Mouse (Mus musculus) liver, adult 2 months (tissue): ENCODE measurements at regions not wholly inside any gene's neighbourhood (a gene's known extent, or its start where the extent isn't known, plus 50 kb on each side); places are given as distances from the start of the nearest gene placed in this dataset.

Experiments
- CTCF ChIP-seq: fragments of 200-500 bp; IDR thresholded peaks from 2 replicates; pipeline ENCODE4 v1.5.1; 2011; ENCODE audit warnings: low read depth, low read length, control low read depth
- POLR2A ChIP-seq: fragments of 200-500 bp; IDR thresholded peaks from 2 replicates; pipeline ENCODE4 v1.6.1; 2011; ENCODE audit warnings: low read length, control low read depth; ENCODE audit not compliant: insufficient read depth; ENCODE audit errors: extremely low read depth

DNA sequence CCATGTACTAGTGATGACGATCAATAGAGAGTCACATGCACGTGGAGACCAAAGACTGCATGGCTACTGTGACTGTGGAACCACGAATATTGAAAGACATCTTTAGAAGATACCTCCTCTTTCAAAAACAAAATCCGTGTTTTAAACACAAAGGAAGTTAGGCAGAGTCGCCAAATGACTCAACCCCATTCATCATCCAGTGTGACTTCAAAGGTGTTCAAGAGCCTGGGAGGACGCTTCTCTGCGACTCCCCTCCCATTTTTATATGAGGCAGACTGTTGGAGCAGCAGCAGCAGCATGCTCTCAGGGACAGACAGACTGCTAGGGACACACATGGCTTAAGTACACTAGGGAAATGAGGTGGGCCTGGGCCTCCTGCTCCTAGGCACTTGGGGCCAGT, 197.2 kb downstream of the Dad1 start:
- TF ChIP-seq CTCF (no peak), POLR2A (no peak)
